Mouse (Mus musculus) hindbrain, embryonic 10.5 days (tissue): Measurements from ENCODE around the gene Atg16l1. TPM values are rescaled to one million over a fixed set of nuclear protein-coding genes. Genes with fewer than 3 reads are reported as not detected.
"Not testable (repeated sequence)": the region's sequence is repeated elsewhere in the genome, so short reads cannot be mapped to it uniquely, and the experiment has no call there.

Source experiments
- DNase-seq: peaks from one replicate; pipeline ENCODE4 v3.0.0-alpha.2; 2017; ENCODE audit warnings: low spot score
- H3K27ac ChIP-seq: fragments of 300-500 bp; sonication (generic); 2 replicates; pipeline ENCODE4 v1.5.1; 2016; ENCODE audit warnings: mild to moderate bottlenecking, moderate library complexity
- H3K27me3 ChIP-seq: fragments of 300-500 bp; sonication (generic); 2 replicates; pipeline ENCODE4 v1.6.1; 2016; ENCODE audit warnings: mild to moderate bottlenecking; ENCODE audit not compliant: poor library complexity, insufficient read depth, severe bottlenecking
- H3K36me3 ChIP-seq: fragments of 300-500 bp; sonication (generic); 2 replicates; pipeline ENCODE4 v1.6.1; 2016; ENCODE audit warnings: mild to moderate bottlenecking, moderate library complexity
- H3K4me1 ChIP-seq: fragments of 300-500 bp; sonication (generic); replicated peaks from 2 replicates; pipeline ENCODE4 v1.6.1; 2016; ENCODE audit warnings: mild to moderate bottlenecking
- H3K4me3 ChIP-seq: fragments of 300-500 bp; sonication (generic); 2 replicates; pipeline ENCODE4 v1.5.1; 2016; ENCODE audit warnings: mild to moderate bottlenecking, moderate library complexity
- H3K9me3 ChIP-seq: fragments of 300-500 bp; sonication (generic); 2 replicates; pipeline ENCODE4 v1.6.1; 2016; ENCODE audit warnings: mild to moderate bottlenecking, moderate library complexity
- WGBS: fragments of 180-500 bp; shearing (Covaris S2); methylation state at CpG from one replicate; pipeline ENCODE4 v1.1.7; 2016; 5-methylcytosine and 5-hydroxymethylcytosine counted together
- polyA plus RNA-seq: library from polyadenylated mRNA; unstranded; fragments of >200 nt; fragmentation: Nextera tagmentation; extraction: Ambion mirVana; gene quantifications from 2 replicates; pipeline ENCODE4 v1.2.1, GENCODE M21; 2016

Atg16l1 gene
- polyA plus RNA-seq, 1 experiment from 2014 or later, result 41.2 TPM

GRCm38 (mm10) chr1:87825281-87825680 lies 69.6 kb downstream of the Atg16l1 start:
- Histone ChIP-seq H3K4me1 (peaks cover 16% of the 10 kb centered on the region), H3K4me3 (no peak overlapping the region), H3K36me3 (no peaks in the 10 kb centered on the region), H3K27ac (no peak overlapping the region), H3K27me3 (no peaks in the 10 kb centered on the region), H3K9me3 (no peaks in the 10 kb centered on the region)
- 87% methylated on average over 5 of the region's 5 CpGs for WGBS
- DNase-seq, result no peak

- WGBS, result 88% methylated on average over 6 of the region's 6 CpGs
- H3K36me3 ChIP-seq, result no peaks in the 10 kb centered on the region
- no peaks in the 10 kb centered on the region for H3K9me3 ChIP-seq
- DNase-seq, result no peak
- peaks cover 16% of the 10 kb centered on the region for H3K4me1 ChIP-seq
- no peak overlapping the region for H3K27ac ChIP-seq
- no peak overlapping the region for H3K4me3 ChIP-seq
- no peaks in the 10 kb centered on the region for H3K27me3 ChIP-seq
These were observed 70.3 kb downstream of the Atg16l1 start for GRCm38 (mm10) chr1:87825991-87826390.

- WGBS, result 80% methylated on average over 2 of the region's 2 CpGs
- Histone ChIP-seq H3K36me3 (no peaks in the 10 kb centered on the region), H3K27me3 (no peaks in the 10 kb centered on the region)
These were observed 70.8 kb downstream of the Atg16l1 start for GRCm38 (mm10) chr1:87826474-87826873.

GRCm38 (mm10) chr1:87827476-87827875 lies 71.8 kb downstream of the Atg16l1 start:
- not testable (repeated sequence) for DNase-seq, H3K36me3 ChIP-seq, H3K27ac ChIP-seq, H3K9me3 ChIP-seq, H3K4me3 ChIP-seq, H3K27me3 ChIP-seq
- WGBS, result 85% methylated on average over 1 of the region's 1 CpGs
- peaks cover 16% of the 10 kb centered on the region for H3K4me1 ChIP-seq

More at GRCm38 (mm10) chr1:87826474-87826873, 70.8 kb downstream of the Atg16l1 start:
- H3K4me3 ChIP-seq, result no peak overlapping the region
- peaks cover 16% of the 10 kb centered on the region for H3K4me1 ChIP-seq
- H3K27ac ChIP-seq, result no peak overlapping the region
- DNase-seq, result no peak
- H3K9me3 ChIP-seq, result no peaks in the 10 kb centered on the region

- Histone ChIP-seq H3K27ac (no peak overlapping the region), H3K4me3 (no peak overlapping the region), H3K4me1 (peaks cover 16% of the 10 kb centered on the region), H3K9me3 (no peaks in the 10 kb centered on the region), H3K27me3 (no peaks in the 10 kb centered on the region), H3K36me3 (no peaks in the 10 kb centered on the region)
- 75% methylated on average over 9 of the region's 9 CpGs for WGBS
- DNase-seq, result no peak
These were observed 72.5 kb downstream of the Atg16l1 start for GRCm38 (mm10) chr1:87828185-87828584.

GRCm38 (mm10) chr1:87828926-87829580 lies 73.4 kb downstream of the Atg16l1 start:
- Histone ChIP-seq H3K36me3 (no peaks in the 10 kb centered on the region), H3K27me3 (no peaks in the 10 kb centered on the region), H3K9me3 (no peaks in the 10 kb centered on the region), H3K4me1 (peaks cover 16% of the 10 kb centered on the region), H3K27ac (0 out of 2 replicates have a peak overlapping the region, but pooled peaks have one; percentile 16), H3K4me3 (no peak overlapping the region)
- no peak for DNase-seq
- 40% methylated on average over 7 of the region's 7 CpGs for WGBS

- peak overlapping the region; percentile 16; the same call in 1 of the 2 replicates for H3K27ac ChIP-seq
- no peaks in the 10 kb centered on the region for H3K9me3 ChIP-seq
- 69% methylated on average over 6 of the region's 6 CpGs for WGBS
These were observed 74.0 kb downstream of the Atg16l1 start for GRCm38 (mm10) chr1:87829621-87830211.

GRCm38 (mm10) chr1:87836453-87836852 lies 80.8 kb downstream of the Atg16l1 start:
- Histone ChIP-seq H3K27me3 (no peaks in the 10 kb centered on the region), H3K36me3 (no peaks in the 10 kb centered on the region), H3K9me3 (no peaks in the 10 kb centered on the region), H3K4me1 (0 out of 2 replicates have a peak, but pooled peaks cover 4% of the 10 kb centered on the region), H3K4me3 (no peak overlapping the region), H3K27ac (no peak overlapping the region)
- WGBS, result 70% methylated on average over 1 of the region's 1 CpGs
- DNase-seq, result no peak

More at GRCm38 (mm10) chr1:87829621-87830211, 74.0 kb downstream of the Atg16l1 start:
- H3K4me3 ChIP-seq, result no peak overlapping the region
- no peaks in the 10 kb centered on the region for H3K27me3 ChIP-seq
- peaks cover 16% of the 10 kb centered on the region for H3K4me1 ChIP-seq
- no peak for DNase-seq
- H3K36me3 ChIP-seq, result no peaks in the 10 kb centered on the region

GRCm38 (mm10) chr1:87837018-87837417 lies 81.3 kb downstream of the Atg16l1 start:
- Histone ChIP-seq H3K27ac (peak overlapping the region; percentile 45; the same call in 1 of the 2 replicates), H3K36me3 (no peaks in the 10 kb centered on the region), H3K4me1 (0 out of 2 replicates have a peak, but pooled peaks cover 4% of the 10 kb centered on the region), H3K27me3 (no peaks in the 10 kb centered on the region), H3K4me3 (no peak overlapping the region), H3K9me3 (no peaks in the 10 kb centered on the region)
- WGBS, result 45% methylated on average over 5 of the region's 5 CpGs
- no peak for DNase-seq

GRCm38 (mm10) chr1:87840411-87841208 lies 84.9 kb downstream of the Atg16l1 start:
- H3K4me1 ChIP-seq, result 0 out of 2 replicates have a peak, but pooled peaks cover 4% of the 10 kb centered on the region
- no peak overlapping the region for H3K27ac ChIP-seq
- no peak overlapping the region for H3K4me3 ChIP-seq
- H3K36me3 ChIP-seq, result no peaks in the 10 kb centered on the region
- no peak for DNase-seq
- no peaks in the 10 kb centered on the region for H3K9me3 ChIP-seq
- WGBS, result 75% methylated on average over 11 of the region's 11 CpGs
- no peaks in the 10 kb centered on the region for H3K27me3 ChIP-seq
